Mouse (Mus musculus) heart, postnatal 36 days (tissue): ENCODE data around the gene Cox19. TPM values are rescaled to one million over a fixed set of nuclear protein-coding genes. Genes with fewer than 3 reads are reported as not detected.
"Not testable (repeated sequence)": the region's sequence is repeated elsewhere in the genome, so short reads cannot be mapped to it uniquely, and the experiment has no call there.

Source experiments
- DNase-seq, 2 experiments: peaks; one replicate each; pipeline ENCODE4 v3.0.0; 2021 to 2022
- intact Hi-C: fragments of 180-260 bp; cut with DNase I; formaldehyde crosslinking; loops from one replicate; pipeline ENCODE4 v1.15.1; 2025
- total RNA-seq, 2 experiments: library from RNA; stranded (reverse); gene quantifications; 2 replicates each; pipeline ENCODE4 v1.2.3; 2021

Gene Cox19
- total RNA-seq, 2 experiments from 2014 or later, result 80.4 to 83.7 TPM

- intact Hi-C loops, result loop anchor here (10.0 kb wide), 1 partner anchor 349 kb away; no protein-coding TSS in a partner anchor
- DNase-seq, result no peak
These were observed 15.6 kb downstream of the Cox19 start for GRCm38 (mm10) chr5:139335634-139336033.

GRCm38 (mm10) chr5:139334394-139334793, 16.8 kb downstream of the Cox19 start:
- not testable (repeated sequence) for DNase-seq
- intact Hi-C loops, result loop anchor here (10.0 kb wide), 1 partner anchor 350 kb away; no protein-coding TSS in a partner anchor

- intact Hi-C loops, result loop anchor here (10.0 kb wide), 1 partner anchor 351 kb away; no protein-coding TSS in a partner anchor
These were observed 17.8 kb downstream of the Cox19 start for GRCm38 (mm10) chr5:139333301-139334013.

GRCm38 (mm10) chr5:139332590-139333272, 18.5 kb downstream of the Cox19 start:
- intact Hi-C loops, result loop anchor here (10.0 kb wide), 1 partner anchor 352 kb away; no protein-coding TSS in a partner anchor
- DNase-seq, result no peak

More at GRCm38 (mm10) chr5:139333301-139334013, 17.8 kb downstream of the Cox19 start:
- DNase-seq, result no peak

- intact Hi-C loops, result loop anchor here (1.0 to 10.0 kb wide), 3 partner anchors 24 to 353 kb away; no protein-coding TSS in a partner anchor
These were observed 19.5 kb downstream of the Cox19 start for GRCm38 (mm10) chr5:139331742-139332141.

GRCm38 (mm10) chr5:139330766-139331165, 20.5 kb downstream of the Cox19 start:
- no peak for DNase-seq
- intact Hi-C loops, result loop anchor here (1.0 to 10.0 kb wide), 3 partner anchors 25 to 354 kb away; no protein-coding TSS in a partner anchor

More at GRCm38 (mm10) chr5:139331742-139332141, 19.5 kb downstream of the Cox19 start:
- peak; percentile 79 to 90 for DNase-seq

GRCm38 (mm10) chr5:139327634-139328020, 23.6 kb downstream of the Cox19 start:
- intact Hi-C loops, result no loop called here
- no peak for DNase-seq

- intact Hi-C loops, result no loop called here
- DNase-seq, result no peak
These were observed 24.1 kb downstream of the Cox19 start for GRCm38 (mm10) chr5:139326986-139327633.

- no peak for DNase-seq
- intact Hi-C loops, result no loop called here
These were observed 25.0 kb downstream of the Cox19 start for GRCm38 (mm10) chr5:139326111-139326696.

- intact Hi-C loops, result loop anchor here (1.0 kb wide), 1 partner anchor 43 kb away; no protein-coding TSS in a partner anchor
- peak; percentile 55 to 61 for DNase-seq
These were observed 25.7 kb downstream of the Cox19 start, which contains the start of gene Adap1 for GRCm38 (mm10) chr5:139325395-139325966. Adap1 (minus strand) TSS chr5:139325622.

GRCm38 (mm10) chr5:139324691-139325394, 26.4 kb downstream of the Cox19 start:
- intact Hi-C loops, result loop anchor here (1.0 kb wide), 1 partner anchor 43 kb away; no protein-coding TSS in a partner anchor
- DNase-seq, result peak; percentile 28 to 32

- no peak for DNase-seq
- intact Hi-C loops, result no loop called here
These were observed 27.1 kb downstream of the Cox19 start for GRCm38 (mm10) chr5:139324045-139324491.

GRCm38 (mm10) chr5:139323260-139323924, 27.8 kb downstream of the Cox19 start:
- intact Hi-C loops, result no loop called here
- no peak for DNase-seq

- intact Hi-C loops, result no loop called here
- no peak for DNase-seq
These were observed 29.9 kb downstream of the Cox19 start for GRCm38 (mm10) chr5:139321331-139321730.

- DNase-seq, result no peak
- intact Hi-C loops, result no loop called here
These were observed 30.8 kb downstream of the Cox19 start for GRCm38 (mm10) chr5:139320424-139320823.

GRCm38 (mm10) chr5:139317751-139318504, 33.3 kb downstream of the Cox19 start:
- no peak for DNase-seq
- intact Hi-C loops, result no loop called here

- no peak for DNase-seq
- intact Hi-C loops, result no loop called here
These were observed 34.1 kb downstream of the Cox19 start for GRCm38 (mm10) chr5:139316982-139317675.
